Mouse (Mus musculus): Measurements from ENCODE around the gene Gprc5b.

GRCm38 (mm10) chr7:119034243-119034961, 39.4 kb upstream of the Gprc5b start:
- TF ChIP-seq MAFK (IDR thresholded peaks at IDR 0.05; ENCODE audit: insufficient read depth, low read depth, low read length) (no peak), ZC3H11A (IDR thresholded peaks at IDR 0.05; ENCODE audit: borderline replicate concordance, low read depth, low read length) (no peak), CHD2 (IDR thresholded peaks at IDR 0.05; ENCODE audit: low read depth, low read length) (no peak), ZNF384 (IDR thresholded peaks at IDR 0.05; ENCODE audit: low read depth, low read length) (no peak), HCFC1 (IDR thresholded peaks at IDR 0.05; ENCODE audit: borderline replicate concordance, insufficient read depth, low read length) (no peak)
